Mouse (Mus musculus) stomach, embryonic 16.5 days (tissue): ENCODE measurements around the gene Prkcq. TPM values are rescaled to one million over a fixed set of nuclear protein-coding genes. Genes with fewer than 3 reads are reported as not detected.
"Not testable (repeated sequence)": the region's sequence is repeated elsewhere in the genome, so short reads cannot be mapped to it uniquely, and the experiment has no call there.

Experiments
- ATAC-seq: fragments of 200-750 bp; cut with Nextera tagmentation; 2 replicates; pipeline ENCODE4 v1.8.0; 2017; ENCODE audit warnings: moderate number of reproducible peaks, moderate TSS enrichment; ENCODE audit not compliant: insufficient read depth, low FRiP score
- H3K27ac ChIP-seq: fragments of 300-500 bp; sonication (generic); 2 replicates; pipeline ENCODE4 v1.5.1; 2014; ENCODE audit warnings: low read length
- H3K27me3 ChIP-seq: fragments of 300-500 bp; sonication (generic); 2 replicates; pipeline ENCODE4 v1.6.1; 2014; ENCODE audit warnings: low read length, control low read depth, mixed read lengths; ENCODE audit not compliant: control insufficient read depth, insufficient read depth
- H3K36me3 ChIP-seq: fragments of 300-500 bp; sonication (generic); 2 replicates; pipeline ENCODE4 v1.6.1; 2014; ENCODE audit warnings: low read length; ENCODE audit not compliant: control insufficient read depth, insufficient read depth
- H3K4me1 ChIP-seq: fragments of 300-500 bp; sonication (generic); 2 replicates; pipeline ENCODE4 v1.6.1; 2014; ENCODE audit warnings: low read length, control low read depth, mixed read lengths; ENCODE audit not compliant: control insufficient read depth, insufficient read depth
- H3K4me2 ChIP-seq: fragments of 300-500 bp; sonication (generic); 2 replicates; pipeline ENCODE4 v1.6.1; 2014; ENCODE audit warnings: low read depth, low read length, mixed read lengths
- H3K4me3 ChIP-seq: fragments of 300-500 bp; sonication (generic); replicated peaks from 2 replicates; pipeline ENCODE4 v1.5.1; 2014; ENCODE audit warnings: mild to moderate bottlenecking, low read length
- H3K9ac ChIP-seq: fragments of 300-500 bp; sonication (generic); 2 replicates; pipeline ENCODE4 v1.6.1; 2014; ENCODE audit warnings: low read length
- H3K9me3 ChIP-seq: fragments of 300-500 bp; sonication (generic); replicated peaks from 2 replicates; pipeline ENCODE4 v1.6.1; 2016; ENCODE audit warnings: low read length, control low read depth; ENCODE audit not compliant: control insufficient read depth
- WGBS: fragments of 180-500 bp; shearing (Covaris S2); extraction: QIAGEN DNeasy Blood & Tissue Kit; methylation state at CpG from one replicate; pipeline ENCODE4 v1.1.7; 2014; 5-methylcytosine and 5-hydroxymethylcytosine counted together
- polyA plus RNA-seq: library from polyadenylated mRNA; unstranded; fragments of >200 nt; fragmentation: Nextera tagmentation; extraction: Ambion mirVana; gene quantifications from 2 replicates; pipeline ENCODE4 v1.2.1, GENCODE M21; 2015

Prkcq gene
- polyA plus RNA-seq, 1 experiment from 2014 or later = 2.7 TPM

GRCm38 (mm10) chr2:11338931-11339839 is 167.3 kb downstream of the Prkcq start:
- Histone ChIP-seq H3K27me3 (no peaks in the 10 kb centered on the region), H3K4me3 (no peak overlapping the region), H3K27ac (no peak overlapping the region), H3K4me2 (no peak overlapping the region), H3K36me3 (no peaks in the 10 kb centered on the region), H3K4me1 (no peaks in the 10 kb centered on the region), H3K9me3 (no peaks in the 10 kb centered on the region), H3K9ac (no peak overlapping the region)
- ATAC-seq = no peak
- WGBS = 68% methylated on average over 14 of the region's 14 CpGs

GRCm38 (mm10) chr2:11344691-11345090 is 172.8 kb downstream of the Prkcq start:
- 89% methylated on average over 3 of the region's 3 CpGs for WGBS
- Histone ChIP-seq H3K4me3 (no peak overlapping the region), H3K36me3 (no peaks in the 10 kb centered on the region), H3K27ac (no peak overlapping the region), H3K9ac (no peak overlapping the region), H3K9me3 (no peaks in the 10 kb centered on the region), H3K4me2 (no peak overlapping the region), H3K27me3 (no peaks in the 10 kb centered on the region), H3K4me1 (no peaks in the 10 kb centered on the region)
- ATAC-seq = no peak

- H3K9ac ChIP-seq, H3K27me3 ChIP-seq, H3K27ac ChIP-seq, H3K4me3 ChIP-seq, H3K36me3 ChIP-seq, H3K4me2 ChIP-seq, ATAC-seq, H3K9me3 ChIP-seq, H3K4me1 ChIP-seq: not testable (repeated sequence)
- 83% methylated on average over 6 of the region's 6 CpGs for WGBS
Observed at GRCm38 (mm10) chr2:11346419-11346818, 174.5 kb downstream of the Prkcq start.

- Histone ChIP-seq H3K9me3 (no peaks in the 10 kb centered on the region), H3K4me1 (no peaks in the 10 kb centered on the region), H3K27me3 (no peaks in the 10 kb centered on the region), H3K4me2 (no peak overlapping the region), H3K36me3 (no peaks in the 10 kb centered on the region), H3K27ac (no peak overlapping the region), H3K4me3 (no peak overlapping the region), H3K9ac (no peak overlapping the region)
- 81% methylated on average over 3 of the region's 3 CpGs for WGBS
- ATAC-seq = no peak
Observed at GRCm38 (mm10) chr2:11347791-11348190, 175.9 kb downstream of the Prkcq start.
